8 mouse cellular contexts compared by ENCODE assay signal in genomic region chr2:164833314-164833959, GRCm38 (mm10). TPM values are rescaled to one million over a fixed set of nuclear protein-coding genes. Genes with fewer than 3 reads are reported as not detected.
DNase-seq lines count a peak whose midpoint lies in the region; ATAC-seq and TF ChIP-seq lines count a peak whose summit lies in the region.

Neurl2 (minus strand) TSS chr2:164833456.

- peak within 1 kb of the TSS; percentile 51 for H3K27ac ChIP-seq in MEL (ENCODE audit: control insufficient read depth, low read depth, low read length)
- peak within 1 kb of the TSS; percentile 75 for H3K27ac ChIP-seq in cerebellum, adult 2 months (ENCODE audit: insufficient read depth, low read length)
- peak within 1 kb of the TSS; percentile 92 for H3K27ac ChIP-seq in lung, embryonic 16.5 days (ENCODE audit: low read length)

- H3K27me3 ChIP-seq in MEL (ENCODE audit: control insufficient read depth in 1 of 2, insufficient read depth in 2 of 2, low read length in 2 of 2) = no peaks in the 10 kb centered on the region
- H3K27me3 ChIP-seq in cerebellum, adult 2 months (ENCODE audit: control insufficient read depth, insufficient read depth, low read length) = no peaks in the 10 kb centered on the region
- H3K27me3 ChIP-seq in lung, embryonic 16.5 days (ENCODE audit: control insufficient read depth, insufficient read depth, low read depth, low read length) = no peaks in the 10 kb centered on the region

- H3K9me3 ChIP-seq in MEL (replicated peaks; ENCODE audit: insufficient read depth, low read length) = no peaks in the 10 kb centered on the region
- no peaks in the 10 kb centered on the region for H3K9me3 ChIP-seq in lung, embryonic 16.5 days (ENCODE audit: control insufficient read depth, low read length)

- peak within 1 kb of the TSS; percentile 100 for H3K4me2 ChIP-seq in lung, embryonic 16.5 days (ENCODE audit: low read depth, low read length)

- TF ChIP-seq POLR2A in MEL (IDR thresholded peaks at IDR 0.05; ENCODE audit: control insufficient read depth in 1 of 2, insufficient read depth in 1 of 2, low read depth in 1 of 2, low read length in 2 of 2, poor library complexity in 1 of 2) = peak; percentile 42 to 74; a peak in 3 of 4 replicates
- peak; percentile 71; the same call in 1 of the 2 replicates for TF ChIP-seq POLR2A in cerebellum, adult 2 months (IDR thresholded peaks at IDR 0.05; ENCODE audit: borderline replicate concordance, insufficient read depth, low read length)

- TF ChIP-seq RAD21 in MEL (IDR thresholded peaks at IDR 0.05; ENCODE audit: low read depth, low read length) = no peak

- peak in 1 of 3 experiments; percentile 5; a peak in 1 of 6 replicates for TF ChIP-seq CTCF in MEL (IDR thresholded peaks at IDR 0.05 in 2 of 3, conservative IDR thresholded peaks at IDR 0.05 in 1 of 3; ENCODE audit: control insufficient read depth in 1 of 3, insufficient read depth in 1 of 3, low read depth in 2 of 3, low read length in 3 of 3, poor library complexity in 1 of 3, severe bottlenecking in 1 of 3)
- TF ChIP-seq CTCF in cerebellum, adult 2 months (IDR thresholded peaks at IDR 0.05; ENCODE audit: borderline replicate concordance, insufficient read depth, low read depth, low read length) = no peak

- WGBS in cerebellum, adult 2 months = under 1% methylated on average over 31 of the region's 31 CpGs
- WGBS in lung, embryonic 16.5 days = under 1% methylated on average over 31 of the region's 31 CpGs

- peaks cover 0 to 5% of the 10 kb centered on the region in 2 experiments; a peak in 1 of 4 replicates for H3K4me1 ChIP-seq in MEL (ENCODE audit: control insufficient read depth in 1 of 2, insufficient read depth in 2 of 2, low read length in 2 of 2)
- H3K4me1 ChIP-seq in cerebellum, adult 2 months (ENCODE audit: control insufficient read depth, insufficient read depth, low read length) = peaks cover 3% of the 10 kb centered on the region; the same call in 1 of the 2 replicates
- H3K4me1 ChIP-seq in lung, embryonic 16.5 days (replicated peaks; ENCODE audit: control insufficient read depth, insufficient read depth, low read length) = peaks cover 18% of the 10 kb centered on the region

- no peak for TF ChIP-seq EP300 in MEL (IDR thresholded peaks at IDR 0.05; ENCODE audit: low read depth in 1 of 2, low read length in 2 of 2)

- peak within 1 kb of the TSS; percentile 82 for H3K9ac ChIP-seq in MEL (ENCODE audit: control insufficient read depth, low read depth, low read length, poor library complexity, severe bottlenecking)
- peak within 1 kb of the TSS; percentile 85 for H3K9ac ChIP-seq in lung, embryonic 16.5 days (ENCODE audit: low read length)

- H3K4me3 ChIP-seq in MEL (ENCODE audit: control insufficient read depth in 1 of 2, insufficient read depth in 1 of 2, low read depth in 2 of 2, low read length in 2 of 2) = peak within 1 kb of the TSS; percentile 56 to 86
- H3K4me3 ChIP-seq in cerebellum, adult 2 months (replicated peaks; ENCODE audit: insufficient read depth, low read depth, low read length) = peak within 1 kb of the TSS; percentile 84
- peak within 1 kb of the TSS; percentile 81 for H3K4me3 ChIP-seq in lung, embryonic 16.5 days (ENCODE audit: low read length)

- peak; percentile 95 for DNase-seq in MEL (ENCODE audit: low read depth, low spot score)
- DNase-seq in cerebellum, adult 2 months = peak; percentile 91 to 92
- DNase-seq in forelimb bud, embryonic 11.5 days (ENCODE audit: low read depth, low spot score) = peak; percentile 100
- peak; percentile 97 for DNase-seq in layer of hippocampus, adult 9-10 months (ENCODE audit: low spot score)
- DNase-seq in ovary, postnatal 10 days (ENCODE audit: low spot score) = peak; percentile 90
- peak; percentile 72 to 75 for DNase-seq in thymus, postnatal 10 days (ENCODE audit: low spot score in 2 of 2)

- peaks cover 2% of the 10 kb centered on the region in 2 experiments; a peak in 1 of 4 replicates for H3K36me3 ChIP-seq in MEL (ENCODE audit: control insufficient read depth in 1 of 2, insufficient read depth in 2 of 2, low read length in 2 of 2)
- peaks cover 8% of the 10 kb centered on the region for H3K36me3 ChIP-seq in lung, embryonic 16.5 days (ENCODE audit: control insufficient read depth, insufficient read depth, low read length)

- H3K79me2 ChIP-seq in MEL (ENCODE audit: control insufficient read depth, insufficient read depth, low read length, poor library complexity) = peaks cover 18% of the 10 kb centered on the region

- peak; percentile 38 to 62 for ATAC-seq in hematopoietic stem cell, adult 5-6 weeks (replicated peaks in 1 of 2; ENCODE audit: insufficient read depth in 1 of 2, low FRiP score in 2 of 2, low TSS enrichment in 1 of 2, low read depth in 1 of 2, poor library complexity in 2 of 2, severe bottlenecking in 2 of 2)
- peak; percentile 79 for ATAC-seq in lung, embryonic 16.5 days (ENCODE audit: low read depth)

TF ChIP-seq in MEL, 35 proteins besides CTCF, POLR2A, EP300 and RAD21:
- TF ChIP-seq ZC3H11A (IDR thresholded peaks at IDR 0.05; ENCODE audit: low read depth, low read length) (no peak), CHD1 (IDR thresholded peaks at IDR 0.05; ENCODE audit: low read depth, low read length) (0 out of 2 replicates have a peak, but pooled peaks have one; percentile 84), TBP (IDR thresholded peaks at IDR 0.05; ENCODE audit: low read depth, low read length) (peak; percentile 70), MAFK (IDR thresholded peaks at IDR 0.05; ENCODE audit: borderline replicate concordance, low read depth, low read length) (no peak), UBTF (IDR thresholded peaks at IDR 0.05; ENCODE audit: borderline replicate concordance, insufficient read depth, low read depth, low read length) (no peak), SIN3A (IDR thresholded peaks at IDR 0.05; ENCODE audit: low read length) (peak; percentile 100), RCOR1 (IDR thresholded peaks at IDR 0.05; ENCODE audit: low read depth, low read length) (0 out of 2 replicates have a peak, but pooled peaks have one; percentile 28), USF2 (IDR thresholded peaks at IDR 0.05; ENCODE audit: borderline replicate concordance in 1 of 2, insufficient read depth in 1 of 2, low read depth in 1 of 2, low read length in 2 of 2) (peak; percentile 100), GABPA (IDR thresholded peaks at IDR 0.05; ENCODE audit: low read depth, low read length) (no peak), HCFC1 (IDR thresholded peaks at IDR 0.05; ENCODE audit: low read depth, low read length) (peak; percentile 85), ZKSCAN1 (IDR thresholded peaks at IDR 0.05; ENCODE audit: low read depth, low read length) (no peak), ZNF384 (IDR thresholded peaks at IDR 0.05; ENCODE audit: low read depth, low read length) (peak; percentile 71), GATA1 (IDR thresholded peaks at IDR 0.05; ENCODE audit: low read depth, low read length) (0 out of 2 replicates have a peak, but pooled peaks have one; percentile 2), TAL1 (IDR thresholded peaks at IDR 0.05; ENCODE audit: low read length) (no peak), MXI1 (IDR thresholded peaks at IDR 0.05; ENCODE audit: low read depth, low read length) (peak; percentile 94), NRF1 (IDR thresholded peaks at IDR 0.05; ENCODE audit: insufficient read depth, low read depth, low read length, poor library complexity, severe bottlenecking) (no peak), MYC (IDR thresholded peaks at IDR 0.05; ENCODE audit: low read depth, low read length) (peak; percentile 68), POLR2AphosphoS5 (IDR thresholded peaks at IDR 0.05; ENCODE audit: borderline replicate concordance, low read depth, low read length) (no peak), JUND (IDR thresholded peaks at IDR 0.05; ENCODE audit: low read depth, low read length) (0 out of 2 replicates have a peak, but pooled peaks have one; percentile 3), NELFE (IDR thresholded peaks at IDR 0.05; ENCODE audit: low read depth, low read length) (peak; percentile 50), TCF12 (IDR thresholded peaks at IDR 0.05; ENCODE audit: low read depth, low read length) (peak; percentile 58), E2F4 (IDR thresholded peaks at IDR 0.05; ENCODE audit: borderline replicate concordance, low read depth, low read length) (peak; percentile 14; the same call in 1 of the 2 replicates), MEF2A (IDR thresholded peaks at IDR 0.05; ENCODE audit: extremely low read depth, insufficient replicate concordance, low read depth, low read length, poor library complexity, severe bottlenecking) (0 out of 2 replicates have a peak, but pooled peaks have one; percentile 23), SMC3 (IDR thresholded peaks at IDR 0.05; ENCODE audit: low read depth, low read length) (no peak; the same call in 1 of the 2 replicates), USF1 (IDR thresholded peaks at IDR 0.05; ENCODE audit: low read depth, low read length) (peak; percentile 100), ELF1 (IDR thresholded peaks at IDR 0.05; ENCODE audit: low read depth, low read length) (no peak), POLR2AphosphoS2 (IDR thresholded peaks at IDR 0.05; ENCODE audit: low read length) (peak; percentile 35; the same call in 1 of the 2 replicates), KAT2A (conservative IDR thresholded peaks at IDR 0.05; ENCODE audit: low read depth, low read length) (no peak; the same call in 1 of the 2 replicates), ETS1 (IDR thresholded peaks at IDR 0.05; ENCODE audit: low read depth, low read length) (peak; percentile 67), MYB (IDR thresholded peaks at IDR 0.05; ENCODE audit: low read depth, low read length) (no peak), MAX (IDR thresholded peaks at IDR 0.05; ENCODE audit: low read length) (peak; percentile 98), CHD2 (IDR thresholded peaks at IDR 0.05; ENCODE audit: low read length) (no peak), ZMIZ1 (IDR thresholded peaks at IDR 0.05; ENCODE audit: low read depth, low read length) (0 out of 2 replicates have a peak, but pooled peaks have one; percentile 48), BHLHE40 (IDR thresholded peaks at IDR 0.05; ENCODE audit: borderline replicate concordance, low read depth, low read length) (peak; percentile 96), MAZ (IDR thresholded peaks at IDR 0.05; ENCODE audit: low read depth, low read length) (0 out of 2 replicates have a peak, but pooled peaks have one; percentile 19)

RNA-seq across cellular contexts. Expression of gene Neurl2, which starts in this region (rescaled TPM):
- total RNA-seq in MEL (2012; rRNA removed) = 1.6 and 2.0 TPM in 2 replicates
- polyA plus RNA-seq in MEL (2012; ENCODE audit: insufficient read depth in 1 of 2, insufficient read length in 2 of 2, low read depth in 1 of 2, low replicate concordance in 2 of 2, missing spikeins in 1 of 2) = 1 to 10 TPM in 1 of 2 experiments, not detected in 1; 2.6 TPM
- polyA plus RNA-seq in cerebellum, adult 2 months (2012; rRNA removed) = 6.1 and 6.3 TPM in 2 replicates
- total RNA-seq in hematopoietic stem cell, adult 5-6 weeks (2017) = 2.1 TPM in 1 of 2 replicates, not detected in the other
- polyA plus RNA-seq in lung, embryonic 16.5 days (2015; fragmentation: Nextera tagmentation; extraction: Ambion mirVana) = 7.1 and 7.8 TPM in 2 replicates

Comparison
In these comparisons a context has a peak if more than half of its experiments do, and no peak if none do; other contexts are left out.
1. Peak in every context shown above with its lines: DNase-seq, ATAC-seq, H3K4me3 ChIP-seq and H3K27ac ChIP-seq.